Mouse (Mus musculus): Measurements from ENCODE around the gene Naaladl2. TPM values are rescaled to one million over a fixed set of nuclear protein-coding genes. Genes with fewer than 3 reads are reported as not detected.
"Not testable (repeated sequence)": the region's sequence is repeated elsewhere in the genome, so short reads cannot be mapped to it uniquely, and the experiment has no call there.

The Naaladl2 gene
- total and polyA plus RNA-seq, 3 experiments = 0.13 TPM; not detected in 2

DNA sequence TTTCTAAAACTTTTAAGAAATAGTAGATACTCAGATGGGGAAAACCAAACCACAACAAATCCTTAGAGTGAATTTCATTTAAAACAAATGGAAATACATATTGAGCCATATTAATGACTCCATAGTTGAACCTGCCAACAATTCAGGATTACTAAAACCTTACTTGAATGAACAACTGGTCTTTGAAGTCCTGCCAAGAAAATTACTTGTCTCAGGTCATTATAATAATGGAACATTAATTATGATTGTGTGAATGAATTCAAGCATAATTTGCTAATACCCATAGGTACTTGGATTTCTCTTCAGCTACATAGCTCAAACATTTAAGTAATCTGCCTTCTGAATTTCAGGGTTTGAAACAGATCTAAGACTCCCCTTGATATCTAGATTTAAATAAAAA, 980.1 kb downstream of the Naaladl2 start:
- TF ChIP-seq HCFC1 (IDR thresholded peaks at IDR 0.05; ENCODE audit: low read depth, low read length) (no peak), CHD2 (IDR thresholded peaks at IDR 0.05; ENCODE audit: low read length) (no peak), BHLHE40 (IDR thresholded peaks at IDR 0.05; ENCODE audit: low read depth, low read length) (no peak), TCF12 (IDR thresholded peaks at IDR 0.05; ENCODE audit: low read depth, low read length) (no peak), SMC3 (IDR thresholded peaks at IDR 0.05; ENCODE audit: low read depth, low read length) (no peak), ELF1 (IDR thresholded peaks at IDR 0.05; ENCODE audit: low read depth, low read length) (no peak)
- Histone ChIP-seq H3K9me3 (replicated peaks; ENCODE audit: low read length) (peaks cover 13% of the 10 kb centered on the region), H3K9ac (ENCODE audit: insufficient read depth, low read depth) (no peak overlapping the region), H3K4me1 (ENCODE audit: control insufficient read depth in 1 of 2, insufficient read depth in 2 of 2) (no peaks in the 10 kb centered on the region), H3K4me2 (ENCODE audit: insufficient read depth, low read depth, poor library complexity, severe bottlenecking) (no peak overlapping the region), H3K4me3 (replicated peaks in 1 of 3; ENCODE audit: low read depth in 2 of 3, low read length in 2 of 3, poor library complexity in 1 of 3) (no peak overlapping the region), H3K27ac (ENCODE audit: insufficient read depth, low read depth) (no peak overlapping the region), H3K79me2 (replicated peaks; ENCODE audit: control insufficient read depth, extremely low read depth, insufficient read depth, poor library complexity, severe bottlenecking) (no peaks in the 10 kb centered on the region), H3K36me3 (replicated peaks in 1 of 2; ENCODE audit: control insufficient read depth in 1 of 2, insufficient read depth in 1 of 2, low read length in 1 of 2) (no peaks in the 10 kb centered on the region), H3K27me3 (replicated peaks) (no peaks in the 10 kb centered on the region)
- in situ Hi-C loops (cut with MboI; ENCODE audit: low pct_ligation_motif_present, low pct_unique_long_range_greater_than_20kb, low sequenced_read_pairs) = no loop called here
- dilution Hi-C loops (cut with MboI; ENCODE audit: extremely low pct_ligation_motif_present, extremely low pct_unique_long_range_greater_than_20kb, low sequenced_read_pairs) = no loop called here
- DNase-seq (ENCODE audit: extremely low read depth) = no peak

- dilution Hi-C loops (cut with MboI; ENCODE audit: extremely low pct_ligation_motif_present, extremely low pct_unique_long_range_greater_than_20kb, low sequenced_read_pairs); DNase-seq (ENCODE audit: extremely low read depth); H3K4me2 ChIP-seq (ENCODE audit: insufficient read depth, low read depth, poor library complexity, severe bottlenecking); H3K4me3 ChIP-seq (replicated peaks in 1 of 3; ENCODE audit: low read depth in 2 of 3, low read length in 2 of 3, poor library complexity in 1 of 3); H3K27me3 ChIP-seq (replicated peaks); H3K4me1 ChIP-seq (ENCODE audit: control insufficient read depth in 1 of 2, insufficient read depth in 2 of 2); H3K36me3 ChIP-seq (replicated peaks in 1 of 2; ENCODE audit: control insufficient read depth in 1 of 2, insufficient read depth in 1 of 2, low read length in 1 of 2); in situ Hi-C loops (cut with MboI; ENCODE audit: low pct_ligation_motif_present, low pct_unique_long_range_greater_than_20kb, low sequenced_read_pairs); H3K79me2 ChIP-seq (replicated peaks; ENCODE audit: control insufficient read depth, extremely low read depth, insufficient read depth, poor library complexity, severe bottlenecking); H3K27ac ChIP-seq (ENCODE audit: insufficient read depth, low read depth); H3K9me3 ChIP-seq (replicated peaks; ENCODE audit: low read length); H3K9ac ChIP-seq (ENCODE audit: insufficient read depth, low read depth): not testable (repeated sequence)
Observed at GRCm38 (mm10) chr3:24151086-24151815, 992.8 kb downstream of the Naaladl2 start.

DNA sequence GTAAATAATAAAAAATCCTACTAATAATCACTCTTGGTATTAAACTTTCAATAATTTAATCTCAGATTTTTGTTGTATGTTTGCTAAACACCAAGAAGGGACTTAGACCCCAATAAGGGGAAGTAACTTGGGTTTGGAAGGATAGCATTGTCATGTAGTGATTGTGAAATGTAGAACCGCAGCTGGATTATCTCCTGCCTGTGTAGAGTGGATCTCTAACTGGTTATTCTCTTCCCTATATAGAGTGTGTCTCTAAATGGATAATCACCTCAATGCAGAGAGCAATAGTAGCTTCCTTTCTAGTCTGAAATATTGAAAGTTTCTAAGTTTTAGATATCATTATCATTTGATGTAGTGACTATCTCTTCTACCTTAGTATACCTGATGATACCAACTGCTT, 1001.3 kb downstream of the Naaladl2 start:
- peaks cover 5% of the 10 kb centered on the region for H3K9me3 ChIP-seq (replicated peaks; ENCODE audit: low read length)
- H3K4me3 ChIP-seq (replicated peaks in 1 of 3; ENCODE audit: low read depth in 2 of 3, low read length in 2 of 3, poor library complexity in 1 of 3) = no peak overlapping the region
- TF ChIP-seq JUN (IDR thresholded peaks at IDR 0.05; ENCODE audit: insufficient read depth, low read depth, low read length) (no peak), KAT2A (IDR thresholded peaks at IDR 0.05; ENCODE audit: insufficient replicate concordance, low read length) (no peak), JUND (conservative IDR thresholded peaks at IDR 0.05; ENCODE audit: low read depth, low read length) (no peak), CHD1 (IDR thresholded peaks at IDR 0.05; ENCODE audit: low read depth, low read length) (no peak), ZMIZ1 (IDR thresholded peaks at IDR 0.05; ENCODE audit: low read depth, low read length) (no peak), GABPA (IDR thresholded peaks at IDR 0.05; ENCODE audit: insufficient replicate concordance, low read depth, low read length) (no peak)
- no peak overlapping the region for H3K27ac ChIP-seq (ENCODE audit: insufficient read depth, low read depth)
- H3K4me1 ChIP-seq (ENCODE audit: control insufficient read depth in 1 of 2, insufficient read depth in 2 of 2) = no peaks in the 10 kb centered on the region
- dilution Hi-C loops (cut with MboI; ENCODE audit: extremely low pct_ligation_motif_present, extremely low pct_unique_long_range_greater_than_20kb, low sequenced_read_pairs) = no loop called here
- H3K27me3 ChIP-seq (replicated peaks) = no peaks in the 10 kb centered on the region
- no peak overlapping the region for H3K4me2 ChIP-seq (ENCODE audit: insufficient read depth, low read depth, poor library complexity, severe bottlenecking)
- in situ Hi-C loops (cut with MboI; ENCODE audit: low pct_ligation_motif_present, low pct_unique_long_range_greater_than_20kb, low sequenced_read_pairs) = no loop called here
- H3K79me2 ChIP-seq (replicated peaks; ENCODE audit: control insufficient read depth, extremely low read depth, insufficient read depth, poor library complexity, severe bottlenecking) = no peaks in the 10 kb centered on the region
- no peaks in the 10 kb centered on the region for H3K36me3 ChIP-seq (replicated peaks in 1 of 2; ENCODE audit: control insufficient read depth in 1 of 2, insufficient read depth in 1 of 2, low read length in 1 of 2)
- H3K9ac ChIP-seq (ENCODE audit: insufficient read depth, low read depth) = no peak overlapping the region
- no peak for DNase-seq (ENCODE audit: extremely low read depth)

All from CH12.LX (cell line).